Mouse (Mus musculus) limb, embryonic 12.5 days (tissue): ENCODE measurements at regions not wholly inside any gene's neighbourhood (a gene's known extent, or its start where the extent isn't known, plus 50 kb on each side); places are given as distances from the start of the nearest gene placed in this dataset. TPM values are rescaled to one million over a fixed set of nuclear protein-coding genes. Genes with fewer than 3 reads are reported as not detected.

Source experiments
- ATAC-seq: fragments of 200-750 bp; cut with Nextera tagmentation; 2 replicates; pipeline ENCODE4 v1.8.0; 2017; ENCODE audit warnings: low read depth, moderate TSS enrichment; ENCODE audit not compliant: insufficient number of reproducible peaks, insufficient read depth, low FRiP score, low TSS enrichment
- H3K27ac ChIP-seq: fragments of 300-500 bp; sonication (generic); 2 replicates; pipeline ENCODE4 v1.5.1; 2016; ENCODE audit warnings: mild to moderate bottlenecking, moderate library complexity
- H3K27me3 ChIP-seq: fragments of 300-500 bp; sonication (generic); 2 replicates; pipeline ENCODE4 v1.6.1; 2016; ENCODE audit warnings: mild to moderate bottlenecking, moderate library complexity
- H3K36me3 ChIP-seq: fragments of 300-500 bp; sonication (generic); 2 replicates; pipeline ENCODE4 v1.6.1; 2016; ENCODE audit warnings: mild to moderate bottlenecking, moderate library complexity
- H3K4me1 ChIP-seq: fragments of 300-500 bp; sonication (generic); replicated peaks from 2 replicates; pipeline ENCODE4 v1.6.1; 2016
- H3K4me2 ChIP-seq: fragments of 300-500 bp; sonication (generic); 2 replicates; pipeline ENCODE4 v1.6.1; 2016; ENCODE audit warnings: mild to moderate bottlenecking, moderate library complexity
- H3K4me3 ChIP-seq: fragments of 300-500 bp; sonication (generic); replicated peaks from 2 replicates; pipeline ENCODE4 v1.5.1; 2016; ENCODE audit warnings: mild to moderate bottlenecking
- H3K9ac ChIP-seq: fragments of 300-500 bp; sonication (generic); replicated peaks from 2 replicates; pipeline ENCODE4 v1.6.1; 2016; ENCODE audit warnings: mild to moderate bottlenecking, moderate library complexity
- H3K9me3 ChIP-seq: fragments of 300-500 bp; sonication (generic); 2 replicates; pipeline ENCODE4 v1.6.1; 2016; ENCODE audit warnings: mild to moderate bottlenecking, moderate library complexity
- WGBS: fragments of 180-500 bp; shearing (Covaris S2); methylation state at CpG from one replicate; pipeline ENCODE4 v1.1.7; 2016; 5-methylcytosine and 5-hydroxymethylcytosine counted together
- microRNA-seq: library from miRNA; unstranded; fragments of <30 nt; microRNA quantifications from one replicate; pipeline ENCODE4, GENCODE M21; 2017

GRCm38 (mm10) chr2:56909096-56909865, 214.5 kb downstream of the Nr4a2 start:
- no peaks in the 10 kb centered on the region for H3K36me3 ChIP-seq
- H3K4me1 ChIP-seq: no peaks in the 10 kb centered on the region
- H3K27ac ChIP-seq: no peak overlapping the region
- no peak overlapping the region for H3K4me2 ChIP-seq
- H3K9ac ChIP-seq: no peak overlapping the region
- no peak overlapping the region for H3K4me3 ChIP-seq
- no peak for ATAC-seq
- no peaks in the 10 kb centered on the region for H3K9me3 ChIP-seq
- no peaks in the 10 kb centered on the region for H3K27me3 ChIP-seq
- 86% methylated on average over 2 of the region's 2 CpGs for WGBS

GRCm38 (mm10) chr2:56885181-56885580, 238.6 kb downstream of the Nr4a2 start:
- no peak overlapping the region for H3K4me3 ChIP-seq
- no peak overlapping the region for H3K4me2 ChIP-seq
- no peaks in the 10 kb centered on the region for H3K36me3 ChIP-seq
- no peak overlapping the region for H3K9ac ChIP-seq
- peaks cover 3% of the 10 kb centered on the region; the same call in 1 of the 2 replicates for H3K27me3 ChIP-seq
- no peak for ATAC-seq
- WGBS: 9% methylated on average over 3 of the region's 3 CpGs
- no peak overlapping the region for H3K27ac ChIP-seq
- peaks cover 9% of the 10 kb centered on the region for H3K4me1 ChIP-seq
- H3K9me3 ChIP-seq: no peaks in the 10 kb centered on the region

- Histone ChIP-seq H3K9ac (no peak overlapping the region), H3K36me3 (no peaks in the 10 kb centered on the region), H3K9me3 (no peaks in the 10 kb centered on the region), H3K4me3 (no peak overlapping the region), H3K4me1 (no peaks in the 10 kb centered on the region), H3K27ac (no peak overlapping the region), H3K4me2 (no peak overlapping the region), H3K27me3 (no peaks in the 10 kb centered on the region)
- no peak for ATAC-seq
- WGBS: 25% methylated on average over 2 of the region's 2 CpGs
These were observed 263.0 kb downstream of the Nr4a2 start for GRCm38 (mm10) chr2:56860776-56861175.

DNA sequence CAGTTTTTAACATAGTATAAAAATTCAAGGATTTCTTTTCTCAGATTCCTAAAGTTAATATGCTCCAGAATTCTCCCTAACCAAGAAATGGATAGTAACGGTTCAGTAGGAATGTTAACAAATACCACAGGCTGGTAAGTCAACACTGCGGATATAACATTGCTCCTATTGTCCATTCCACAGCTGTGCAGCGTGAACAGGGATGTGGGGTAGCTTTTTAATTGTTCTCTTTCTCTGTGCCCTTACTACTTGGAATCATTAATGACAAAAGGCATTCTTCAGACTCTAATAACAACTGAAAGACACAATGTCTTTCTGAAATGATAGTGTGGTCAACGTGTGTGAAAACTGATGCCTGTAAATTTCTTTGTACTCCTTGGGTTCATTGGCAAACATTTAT, 303.3 kb downstream of the Nr4a2 start:
- H3K36me3 ChIP-seq: no peaks in the 10 kb centered on the region
- 82% methylated on average over 4 of the region's 4 CpGs for WGBS
- H3K27ac ChIP-seq: no peak overlapping the region
- no peak for ATAC-seq
- no peaks in the 10 kb centered on the region for H3K9me3 ChIP-seq
- no peaks in the 10 kb centered on the region for H3K4me1 ChIP-seq
- H3K27me3 ChIP-seq: no peaks in the 10 kb centered on the region
- no peak overlapping the region for H3K4me3 ChIP-seq
- no peak overlapping the region for H3K9ac ChIP-seq
- H3K4me2 ChIP-seq: no peak overlapping the region

DNA sequence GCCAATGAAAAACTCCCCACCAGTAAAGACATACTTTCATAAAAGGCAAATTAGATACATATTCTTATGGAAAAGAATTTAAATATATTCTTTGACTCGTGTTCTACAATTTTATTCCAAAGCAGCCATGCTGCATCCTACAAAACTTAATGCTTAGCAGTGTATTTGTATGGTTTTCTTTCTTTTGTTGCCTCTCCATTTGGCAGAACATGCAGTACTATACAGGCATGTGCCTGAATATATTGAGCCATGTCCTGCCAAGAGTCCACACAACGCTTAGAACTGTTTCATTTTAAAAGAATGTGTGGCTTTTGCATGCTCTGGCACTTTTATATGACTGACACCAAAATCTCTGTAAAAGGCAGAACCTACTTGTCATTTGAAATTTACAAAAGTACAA, 339.0 kb downstream of the Nr4a2 start:
- H3K9me3 ChIP-seq: 0 out of 2 replicates have a peak, but pooled peaks cover 4% of the 10 kb centered on the region
- no peak overlapping the region for H3K27ac ChIP-seq
- no peak for ATAC-seq
- H3K27me3 ChIP-seq: no peaks in the 10 kb centered on the region
- no peak overlapping the region for H3K4me2 ChIP-seq
- no peak overlapping the region for H3K4me3 ChIP-seq
- no peaks in the 10 kb centered on the region for H3K36me3 ChIP-seq
- 70% methylated on average over 2 of the region's 2 CpGs for WGBS
- no peaks in the 10 kb centered on the region for H3K4me1 ChIP-seq
- H3K9ac ChIP-seq: no peak overlapping the region

Small RNA genes lying in the stretch of these regions (microRNA-seq; reads per million reads assigned to microRNA genes)
- gene Mir195b: not detected
